Mouse (Mus musculus) T-helper 1 cell (primary cell): ENCODE measurements at regions not wholly inside any gene's neighbourhood (a gene's known extent, or its start where the extent isn't known, plus 50 kb on each side); places are given as distances from the start of the nearest gene placed in this dataset.

ENCODE experiments used
- in situ Hi-C: fragments of 300-600 bp; cut with MboI, MseI; formaldehyde crosslinking; loops from one replicate; pipeline ENCODE4 v1.15.1; 2025; ENCODE audit warnings: high pct_unique_total_duplicates

- in situ Hi-C loops = no loop called here
Measured at GRCm38 (mm10) chr10:22919869-22920268, 99.9 kb upstream of the Tcf21 start.

DNA sequence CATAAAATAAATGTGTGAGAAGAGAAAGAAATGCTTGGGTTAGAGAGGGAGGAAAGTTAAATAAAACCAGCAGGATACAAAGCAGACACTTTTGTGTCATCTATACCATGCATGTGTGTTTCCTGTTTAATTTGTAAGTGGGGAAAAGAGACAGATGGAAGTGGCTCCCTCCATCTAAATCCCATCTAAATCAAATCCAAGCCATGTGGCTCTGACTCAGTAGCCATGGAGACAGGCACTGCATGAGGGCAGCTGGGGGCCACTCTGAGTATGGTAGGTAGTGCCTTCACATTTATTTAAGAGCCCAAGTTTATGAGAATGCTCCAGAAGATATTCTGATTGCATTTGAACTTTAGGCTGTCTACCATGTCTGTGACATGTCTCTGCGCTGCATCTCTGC lies 97.8 kb upstream of the Tcf21 start:
- in situ Hi-C loops = no loop called here

- in situ Hi-C loops = no loop called here
Measured at GRCm38 (mm10) chr10:22915785-22916514, 96.0 kb upstream of the Tcf21 start.

DNA sequence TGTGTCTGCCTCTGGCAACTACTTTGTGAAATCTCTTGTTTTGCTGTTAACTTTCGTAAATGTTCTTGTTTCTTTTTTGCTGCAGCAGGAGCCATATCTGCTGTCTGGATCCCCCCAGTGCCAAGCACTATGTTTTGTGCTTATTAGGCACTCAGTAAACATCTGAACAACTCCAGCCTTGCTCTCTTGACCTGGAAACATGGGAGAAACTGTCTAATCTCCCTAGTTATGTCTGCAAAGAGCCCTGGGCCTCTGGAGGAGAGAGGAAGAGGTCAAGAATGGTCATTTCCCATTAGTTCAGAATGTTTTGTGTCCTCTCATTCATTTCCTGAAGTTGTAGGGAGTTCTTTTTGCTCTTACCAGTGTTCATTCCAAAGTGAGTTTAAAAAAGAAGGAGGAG lies 93.1 kb upstream of the Tcf21 start:
- in situ Hi-C loops = no loop called here

GRCm38 (mm10) chr10:22908640-22909039 lies 88.7 kb upstream of the Tcf21 start:
- in situ Hi-C loops = loop anchor here (10.0 kb wide), 1 partner anchor 526 kb away; no protein-coding TSS in a partner anchor

DNA sequence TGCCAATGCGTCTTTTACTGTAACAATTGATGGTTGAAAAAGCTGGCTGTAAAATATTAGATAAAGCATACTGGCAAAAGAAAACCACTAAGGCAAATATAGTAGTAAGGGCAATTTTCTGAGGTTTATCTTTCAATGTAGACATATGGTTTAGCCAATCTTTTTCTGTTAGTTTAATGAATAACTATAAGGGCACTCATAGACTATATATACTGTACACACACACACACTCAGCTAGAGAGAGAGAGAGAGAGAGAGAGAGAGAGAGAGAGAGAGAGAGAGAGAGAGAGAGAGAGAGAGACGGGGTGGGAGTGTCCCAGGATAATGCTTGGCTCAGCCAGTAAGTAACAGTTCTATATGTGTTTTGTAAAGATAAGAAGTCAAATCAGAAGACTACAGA lies 85.3 kb upstream of the Tcf21 start:
- in situ Hi-C loops = loop anchor here (10.0 kb wide), 1 partner anchor 530 kb away; no protein-coding TSS in a partner anchor

DNA sequence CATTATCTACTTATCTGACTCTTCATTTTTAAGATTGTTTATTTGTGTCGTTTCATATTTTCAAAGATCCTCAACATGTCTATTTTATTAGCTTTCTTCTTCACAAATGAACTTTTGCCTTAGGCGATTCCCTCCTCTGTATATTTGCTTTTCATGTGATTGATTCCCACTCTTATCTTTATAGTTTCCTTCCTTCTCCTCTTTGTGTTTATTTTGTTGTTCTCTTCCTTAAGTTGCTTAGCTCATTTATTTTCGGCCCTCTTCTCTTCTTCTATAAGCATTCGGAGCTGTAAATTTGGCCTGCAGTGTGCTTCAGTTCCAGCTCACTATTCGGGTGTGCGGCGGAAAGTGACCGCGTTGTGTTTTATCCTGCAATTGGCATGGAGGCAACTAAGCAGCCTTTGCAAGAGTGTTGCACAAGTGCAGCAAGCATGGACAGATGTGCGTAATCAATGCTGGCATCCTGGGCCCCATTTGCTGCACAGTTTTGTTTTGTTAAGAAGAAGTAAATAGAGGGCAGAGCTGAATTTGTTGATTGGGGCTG lies 73.5 kb upstream of the Tcf21 start:
- in situ Hi-C loops = no loop called here

DNA sequence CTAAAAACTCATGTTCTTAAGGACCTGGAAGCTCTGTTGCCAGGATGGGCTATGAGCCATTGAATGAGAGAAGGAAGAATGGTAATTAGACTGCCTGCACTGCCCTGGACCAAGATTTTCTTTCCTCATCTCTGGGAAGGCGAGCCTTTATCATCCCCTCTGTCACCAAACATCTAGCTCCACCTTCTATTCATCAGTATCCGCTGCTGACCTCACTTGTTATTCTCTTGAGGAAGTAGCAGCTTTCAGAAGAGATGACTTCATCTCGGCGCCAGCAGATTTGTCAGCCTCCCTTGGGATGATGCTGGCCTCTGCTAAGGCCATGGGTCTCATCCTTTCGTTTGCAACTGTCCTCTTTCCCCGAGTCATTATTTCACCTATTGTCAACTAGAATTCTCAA lies 67.5 kb upstream of the Tcf21 start:
- in situ Hi-C loops = no loop called here

GRCm38 (mm10) chr10:22879714-22880113 lies 59.7 kb upstream of the Tcf21 start:
- in situ Hi-C loops = no loop called here

DNA sequence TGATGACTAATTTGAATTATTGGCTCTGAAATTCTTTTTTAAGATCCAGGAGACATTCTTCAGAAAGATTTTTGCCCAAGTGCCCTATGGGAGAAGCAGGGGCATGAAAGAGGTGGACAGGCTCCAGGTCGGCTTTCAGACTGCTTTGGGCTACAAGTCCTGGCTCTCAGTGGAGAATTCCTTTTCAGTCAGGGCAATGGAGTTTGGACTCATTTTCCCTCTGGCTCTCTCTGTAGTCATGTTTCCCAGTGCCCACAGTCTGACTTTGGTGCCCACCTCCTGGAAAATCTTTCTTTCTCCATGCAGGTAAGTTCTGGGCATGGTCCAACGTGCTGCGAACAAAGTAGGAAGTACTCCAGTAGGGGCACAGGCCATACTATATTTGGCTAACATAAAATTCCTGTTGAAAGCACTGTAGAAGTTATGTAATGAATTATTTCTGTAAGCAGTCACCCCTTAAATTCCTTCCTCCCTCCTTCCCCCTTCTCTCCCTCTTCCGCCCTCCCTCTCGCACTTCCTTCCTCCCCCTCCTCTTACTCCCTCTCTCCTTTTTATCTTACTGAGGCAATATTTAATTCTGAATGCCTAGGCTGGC lies 57.7 kb upstream of the Tcf21 start:
- in situ Hi-C loops = no loop called here

DNA sequence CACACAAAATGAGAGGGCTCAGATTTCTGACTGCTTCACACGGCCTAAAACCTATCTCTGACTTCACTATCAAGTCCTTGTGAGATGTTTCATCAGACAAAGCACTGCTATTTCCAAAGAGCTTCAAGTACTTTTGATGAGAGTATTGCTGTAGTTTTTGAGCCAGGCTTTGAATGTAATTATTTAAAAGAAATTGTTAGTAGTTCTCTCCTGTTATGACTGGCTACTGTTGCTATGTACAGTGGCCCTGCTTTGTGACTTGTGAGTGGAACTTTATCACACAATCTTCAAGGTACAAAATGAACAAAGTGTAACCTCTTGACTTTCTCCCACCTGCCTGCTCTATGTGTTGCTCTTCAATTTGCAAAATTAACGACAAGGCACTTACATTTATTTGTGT lies 57.1 kb upstream of the Tcf21 start:
- in situ Hi-C loops = no loop called here

DNA sequence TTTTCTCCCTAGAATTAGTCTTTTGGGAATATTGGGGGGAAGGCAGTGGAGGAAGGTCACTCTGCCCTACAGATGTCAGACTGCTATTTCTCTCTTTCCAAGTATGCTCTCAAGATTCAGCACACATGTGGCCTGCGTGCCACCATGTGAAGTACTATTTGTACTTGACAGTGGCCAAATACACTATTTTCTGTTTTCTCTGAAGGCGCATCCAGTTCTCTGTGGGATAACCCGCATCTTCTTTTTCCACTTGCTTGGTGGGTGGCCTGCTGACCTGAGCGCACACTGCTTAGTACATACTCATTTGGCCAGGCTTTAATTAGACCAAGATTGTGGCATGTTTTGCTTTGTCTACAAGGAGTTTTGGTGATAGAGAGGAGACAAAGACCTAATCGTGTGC lies 55.7 kb upstream of the Tcf21 start:
- in situ Hi-C loops = no loop called here

DNA sequence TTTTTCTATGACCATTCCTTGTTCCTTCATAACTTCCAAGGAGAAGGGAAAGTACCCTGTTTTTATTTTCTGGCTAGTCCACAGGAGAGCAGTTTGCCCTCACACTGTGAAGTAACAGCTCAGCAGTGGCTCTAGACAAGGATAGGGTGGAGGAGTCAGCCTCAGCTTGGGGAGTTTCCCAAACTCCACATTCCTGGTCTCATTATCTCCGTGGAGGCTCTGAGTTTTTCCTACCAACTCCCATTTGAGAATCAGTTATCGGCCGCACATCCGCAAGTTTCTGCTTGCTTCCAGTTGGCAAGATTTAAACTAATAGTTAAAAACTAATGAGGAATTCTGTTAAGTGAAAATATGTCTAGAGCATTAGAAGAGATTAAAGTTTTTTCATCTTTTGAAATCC lies 55.2 kb upstream of the Tcf21 start:
- in situ Hi-C loops = no loop called here
